Mouse (Mus musculus) liver, embryonic 11.5 days (tissue): ENCODE results near the gene Mtfr1l. TPM values are rescaled to one million over a fixed set of nuclear protein-coding genes. Genes with fewer than 3 reads are reported as not detected.
"Not testable (repeated sequence)": the region's sequence is repeated elsewhere in the genome, so short reads cannot be mapped to it uniquely, and the experiment has no call there.

ENCODE experiments used
- ATAC-seq: fragments of 200-750 bp; cut with Nextera tagmentation; replicated peaks from 2 replicates; pipeline ENCODE4 v1.8.0; 2017; ENCODE audit warnings: moderate number of reproducible peaks, mild to moderate bottlenecking, moderate TSS enrichment, moderate library complexity; ENCODE audit not compliant: low FRiP score
- DNase-seq: peaks from one replicate; pipeline ENCODE4 v3.0.0-alpha.2; 2017; ENCODE audit warnings: low spot score
- H3K27ac ChIP-seq: fragments of 300-500 bp; sonication (generic); 2 replicates; pipeline ENCODE4 v1.5.1; 2014; ENCODE audit warnings: mild to moderate bottlenecking, low read depth, low read length, control low read depth
- H3K27me3 ChIP-seq: fragments of 300-500 bp; sonication (generic); replicated peaks from 2 replicates; pipeline ENCODE4 v1.6.1; 2014; ENCODE audit warnings: low read length, mixed read lengths; ENCODE audit not compliant: control insufficient read depth, insufficient read depth
- H3K36me3 ChIP-seq: fragments of 300-500 bp; sonication (generic); 2 replicates; pipeline ENCODE4 v1.6.1; 2014; ENCODE audit warnings: mild to moderate bottlenecking, low read length, moderate library complexity, mixed read lengths; ENCODE audit not compliant: control insufficient read depth, insufficient read depth
- H3K4me1 ChIP-seq: fragments of 300-500 bp; sonication (generic); replicated peaks from 2 replicates; pipeline ENCODE4 v1.6.1; 2014; ENCODE audit warnings: low read length, mixed read lengths; ENCODE audit not compliant: control insufficient read depth, insufficient read depth
- H3K4me2 ChIP-seq: fragments of 300-500 bp; sonication (generic); 2 replicates; pipeline ENCODE4 v1.6.1; 2014; ENCODE audit warnings: mild to moderate bottlenecking, control low read depth, moderate library complexity
- H3K4me3 ChIP-seq: fragments of 300-500 bp; sonication (generic); 2 replicates; pipeline ENCODE4 v1.5.1; 2014; ENCODE audit warnings: low read depth, low read length, control low read depth
- H3K9ac ChIP-seq: fragments of 300-500 bp; sonication (generic); 2 replicates; pipeline ENCODE4 v1.6.1; 2014; ENCODE audit warnings: low read depth, low read length, control low read depth
- H3K9me3 ChIP-seq: fragments of 300-500 bp; sonication (generic); 2 replicates; pipeline ENCODE4 v1.6.1; 2016; ENCODE audit warnings: low read length, inconsistent platforms, mixed read lengths; ENCODE audit not compliant: control insufficient read depth
- WGBS: fragments of 180-500 bp; shearing (Covaris S2); extraction: QIAGEN DNeasy Blood & Tissue Kit; methylation state at CpG from one replicate; pipeline ENCODE4 v1.1.7; 2014; 5-methylcytosine and 5-hydroxymethylcytosine counted together
- polyA plus RNA-seq: library from polyadenylated mRNA; unstranded; fragments of >200 nt; fragmentation: Nextera tagmentation; extraction: Ambion mirVana; gene quantifications from 2 replicates; pipeline ENCODE4 v1.2.1, GENCODE M21; 2014

The Mtfr1l gene
- polyA plus RNA-seq, 1 experiment from 2014 or later: 107 TPM

- no peaks in the 10 kb centered on the region for H3K27me3 ChIP-seq
- 67% methylated on average over 4 of the region's 4 CpGs for WGBS
- H3K4me3 ChIP-seq: no peak overlapping the region
- H3K4me2 ChIP-seq: peak overlapping the region; percentile 19
- H3K9me3 ChIP-seq: no peaks in the 10 kb centered on the region
- H3K9ac ChIP-seq: no peak overlapping the region
- no peaks in the 10 kb centered on the region; the same call in 1 of the 2 replicates for H3K36me3 ChIP-seq
- H3K27ac ChIP-seq: peak overlapping the region; percentile 70
- peaks cover 30% of the 10 kb centered on the region for H3K4me1 ChIP-seq
- DNase-seq: no peak
- no peak for ATAC-seq
These were observed 29.8 kb downstream of the Mtfr1l start for GRCm38 (mm10) chr4:134505303-134505789.

GRCm38 (mm10) chr4:134503686-134504357, 31.4 kb downstream of the Mtfr1l start:
- no peak overlapping the region for H3K4me3 ChIP-seq
- peaks cover 35% of the 10 kb centered on the region for H3K4me1 ChIP-seq
- no peak overlapping the region for H3K9ac ChIP-seq
- H3K9me3 ChIP-seq: no peaks in the 10 kb centered on the region
- H3K27ac ChIP-seq: no peak overlapping the region
- H3K36me3 ChIP-seq: no peaks in the 10 kb centered on the region; the same call in 1 of the 2 replicates
- 0 out of 2 replicates have a peak overlapping the region, but pooled peaks have one; percentile 18 for H3K4me2 ChIP-seq
- 70% methylated on average over 4 of the region's 4 CpGs for WGBS
- ATAC-seq: peak; percentile 26
- no peaks in the 10 kb centered on the region for H3K27me3 ChIP-seq
- no peak for DNase-seq

- ATAC-seq (no peak), DNase-seq (no peak)
- Histone ChIP-seq H3K9ac (no peak overlapping the region), H3K4me3 (no peak overlapping the region), H3K27me3 (no peaks in the 10 kb centered on the region), H3K4me1 (peaks cover 34% of the 10 kb centered on the region), H3K36me3 (no peaks in the 10 kb centered on the region), H3K4me2 (no peak overlapping the region), H3K9me3 (no peaks in the 10 kb centered on the region), H3K27ac (no peak overlapping the region)
- 93% methylated on average over 6 of the region's 6 CpGs for WGBS
These were observed 34.1 kb downstream of the Mtfr1l start for GRCm38 (mm10) chr4:134501095-134501494.

- H3K27me3 ChIP-seq, ATAC-seq, H3K27ac ChIP-seq, H3K4me3 ChIP-seq, H3K4me2 ChIP-seq, DNase-seq, H3K9me3 ChIP-seq, H3K9ac ChIP-seq, H3K36me3 ChIP-seq: not testable (repeated sequence)
- WGBS: 66% methylated on average over 6 of the region's 6 CpGs
- H3K4me1 ChIP-seq: peaks cover 47% of the 10 kb centered on the region
These were observed 36.2 kb downstream of the Mtfr1l start for GRCm38 (mm10) chr4:134498983-134499382.

GRCm38 (mm10) chr4:134497986-134498731, 37.0 kb downstream of the Mtfr1l start:
- DNase-seq (no peak), ATAC-seq (no peak)
- WGBS: 67% methylated on average over 12 of the region's 12 CpGs
- Histone ChIP-seq H3K27me3 (no peaks in the 10 kb centered on the region), H3K9me3 (no peaks in the 10 kb centered on the region), H3K4me3 (no peak overlapping the region), H3K27ac (no peak overlapping the region), H3K9ac (no peak overlapping the region), H3K36me3 (no peaks in the 10 kb centered on the region), H3K4me1 (peaks cover 47% of the 10 kb centered on the region), H3K4me2 (peak overlapping the region; percentile 92)

- H3K27me3 ChIP-seq: no peaks in the 10 kb centered on the region
- peak overlapping the region; percentile 51 for H3K4me3 ChIP-seq
- no peaks in the 10 kb centered on the region for H3K36me3 ChIP-seq
- H3K9ac ChIP-seq: peak overlapping the region; percentile 59
- peaks cover 47% of the 10 kb centered on the region for H3K4me1 ChIP-seq
- H3K4me2 ChIP-seq: peak overlapping the region; percentile 92
- ATAC-seq: peak; percentile 30; the same call in 1 of the 2 replicates
- peak overlapping the region; percentile 78 for H3K27ac ChIP-seq
- no peaks in the 10 kb centered on the region for H3K9me3 ChIP-seq
- 8% methylated on average over 6 of the region's 6 CpGs for WGBS
- no peak for DNase-seq
These were observed 38.0 kb downstream of the Mtfr1l start for GRCm38 (mm10) chr4:134497223-134497622.

- Histone ChIP-seq H3K9me3 (no peaks in the 10 kb centered on the region), H3K27me3 (no peaks in the 10 kb centered on the region), H3K9ac (peak within 1 kb of the TSS; percentile 59), H3K4me2 (peak within 1 kb of the TSS; percentile 92), H3K4me1 (peaks cover 45% of the 10 kb centered on the region), H3K36me3 (no peaks in the 10 kb centered on the region), H3K4me3 (peak within 1 kb of the TSS; percentile 51), H3K27ac (peak within 1 kb of the TSS; percentile 78)
- ATAC-seq (peak; percentile 87), DNase-seq (peak; percentile 83)
- 2% methylated on average over 35 of the region's 35 CpGs for WGBS
These were observed 38.5 kb downstream of the Mtfr1l start, which contains the start of gene Paqr7 for GRCm38 (mm10) chr4:134496595-134497210. Paqr7 (plus strand) TSS chr4:134496697.

GRCm38 (mm10) chr4:134495546-134495923, 39.7 kb downstream of the Mtfr1l start:
- no peak overlapping the region; the same call in 1 of the 2 replicates for H3K4me2 ChIP-seq
- no peak overlapping the region for H3K9ac ChIP-seq
- ATAC-seq (no peak), DNase-seq (no peak)
- WGBS: 74% methylated on average over 5 of the region's 5 CpGs
- H3K27ac ChIP-seq: no peak overlapping the region
- no peaks in the 10 kb centered on the region for H3K36me3 ChIP-seq
- no peak overlapping the region for H3K4me3 ChIP-seq
- peaks cover 45% of the 10 kb centered on the region for H3K4me1 ChIP-seq
- no peaks in the 10 kb centered on the region; the same call in 1 of the 2 replicates for H3K9me3 ChIP-seq
- no peaks in the 10 kb centered on the region for H3K27me3 ChIP-seq
